Mouse (Mus musculus) liver, adult 2 months (tissue): ENCODE measurements at regions not wholly inside any gene's neighbourhood (a gene's known extent, or its start where the extent isn't known, plus 50 kb on each side); places are given as distances from the start of the nearest gene placed in this dataset.

ENCODE experiments used
- CTCF ChIP-seq: fragments of 200-500 bp; IDR thresholded peaks from 2 replicates; pipeline ENCODE4 v1.5.1; 2011; ENCODE audit warnings: low read depth, low read length, control low read depth
- POLR2A ChIP-seq: fragments of 200-500 bp; IDR thresholded peaks from 2 replicates; pipeline ENCODE4 v1.6.1; 2011; ENCODE audit warnings: low read length, control low read depth; ENCODE audit not compliant: insufficient read depth; ENCODE audit errors: extremely low read depth

DNA sequence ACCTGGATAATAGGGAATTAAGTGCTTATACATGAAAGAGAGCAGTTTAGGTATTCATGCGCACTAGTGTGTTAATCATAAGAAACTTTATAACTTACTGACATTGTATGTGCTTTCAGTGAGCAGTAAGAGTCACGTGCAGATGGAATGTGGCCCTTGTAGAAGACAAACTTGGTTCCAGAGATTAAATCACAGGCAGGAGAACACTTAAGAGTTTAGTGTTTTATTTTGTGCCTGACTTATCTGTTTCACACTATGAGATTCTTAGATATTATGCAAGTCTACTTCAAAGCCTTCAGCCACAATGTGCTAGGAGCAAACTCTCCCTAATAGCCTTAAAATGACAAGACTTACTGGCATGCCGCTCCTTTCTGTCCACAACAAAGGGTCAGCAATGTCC lies 296.8 kb downstream of the Gja1 start:
- TF ChIP-seq CTCF (no peak), POLR2A (no peak)
